Mouse (Mus musculus): ENCODE results near the gene Akr1c20. TPM values are rescaled to one million over a fixed set of nuclear protein-coding genes. Genes with fewer than 3 reads are reported as not detected.

Akr1c20 gene
- not detected in 2 replicates for polyA plus RNA-seq (2015; fragmentation: Nextera tagmentation; extraction: Ambion mirVana)

DNA sequence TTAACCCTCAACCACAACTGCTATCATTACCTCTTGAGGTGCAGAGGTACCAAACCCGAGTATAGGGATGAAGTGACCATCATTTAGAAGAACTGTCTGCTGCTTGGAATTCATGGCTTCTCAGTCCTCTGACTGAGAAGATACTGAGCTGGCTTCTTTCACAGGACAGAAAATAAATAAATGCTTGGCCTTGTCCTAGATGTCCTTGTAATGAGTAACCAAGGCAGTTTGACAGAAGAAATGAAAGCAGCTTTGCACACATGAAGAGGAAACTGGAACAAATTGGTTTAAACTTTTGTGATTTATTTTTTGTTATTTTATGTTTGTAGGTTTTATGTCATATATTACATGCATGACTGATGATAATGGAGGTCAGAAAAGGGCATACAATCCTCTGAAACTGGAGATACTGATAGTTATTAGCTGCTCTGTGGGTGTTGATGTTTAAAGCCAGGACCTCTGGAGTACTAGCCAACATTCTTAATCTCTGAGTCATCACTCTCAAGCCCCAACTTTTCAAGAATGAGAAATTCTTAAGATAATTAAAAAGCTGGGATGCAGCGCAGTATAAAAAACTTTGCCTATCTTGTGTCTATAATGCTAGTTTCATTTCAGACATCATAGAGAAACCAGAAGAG is at the start of gene Akr1c20:
TSS of gene Akr1c20 (minus strand) at position 145 of the 638 bp plus-strand sequence.
- no peaks in the 10 kb centered on the region for H3K4me1 ChIP-seq
- no peak within 1 kb of the TSS for H3K4me2 ChIP-seq
- no peak within 1 kb of the TSS for H3K9ac ChIP-seq
- no peaks in the 10 kb centered on the region for H3K9me3 ChIP-seq
- no peak for ATAC-seq (replicated peaks)
- no peak within 1 kb of the TSS for H3K4me3 ChIP-seq
- H3K27ac ChIP-seq: no peak within 1 kb of the TSS
- 77% methylated on average over 2 of the region's 2 CpGs for WGBS
- H3K27me3 ChIP-seq (replicated peaks): no peaks in the 10 kb centered on the region
- no peaks in the 10 kb centered on the region for H3K36me3 ChIP-seq (replicated peaks)

- Histone ChIP-seq H3K4me2 (no peak overlapping the region), H3K9me3 (no peaks in the 10 kb centered on the region), H3K9ac (no peak overlapping the region), H3K27me3 (replicated peaks) (no peaks in the 10 kb centered on the region), H3K36me3 (replicated peaks) (no peaks in the 10 kb centered on the region), H3K27ac (no peak overlapping the region), H3K4me3 (no peak overlapping the region), H3K4me1 (no peaks in the 10 kb centered on the region)
- 82% methylated on average over 2 of the region's 2 CpGs for whole genome bisulfite sequencing
- ATAC-seq (replicated peaks): no peak
Measured at GRCm38 (mm10) chr13:4565996-4566395, 42.9 kb upstream of the Akr1c20 start.

DNA sequence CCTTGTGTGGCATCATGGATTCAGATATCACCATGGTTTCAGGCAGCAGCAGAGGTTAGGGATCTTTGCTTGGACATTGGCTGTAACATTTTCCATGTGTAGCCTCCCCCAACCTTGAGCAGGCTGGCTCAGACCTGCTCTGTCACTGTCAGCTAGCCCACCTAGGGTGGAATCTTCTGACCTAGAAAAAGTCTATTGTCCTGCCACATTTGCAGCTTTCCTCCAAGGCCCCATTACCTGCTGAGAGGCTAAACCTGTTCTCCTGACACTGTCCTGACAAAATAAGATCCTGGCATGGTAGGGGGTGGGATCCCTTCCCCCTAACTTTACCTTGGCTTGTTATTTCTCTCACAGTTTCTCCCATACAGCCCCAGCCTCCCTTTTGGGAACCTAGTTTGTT is 37.4 kb upstream of the Akr1c20 start:
- no peak overlapping the region for H3K27ac ChIP-seq
- H3K4me2 ChIP-seq: no peak overlapping the region
- no peaks in the 10 kb centered on the region for H3K36me3 ChIP-seq (replicated peaks)
- no peaks in the 10 kb centered on the region for H3K9me3 ChIP-seq
- H3K4me1 ChIP-seq: no peaks in the 10 kb centered on the region
- no peak overlapping the region for H3K9ac ChIP-seq
- no peak overlapping the region for H3K4me3 ChIP-seq
- no peak for ATAC-seq (replicated peaks)
- H3K27me3 ChIP-seq (replicated peaks): no peaks in the 10 kb centered on the region

DNA sequence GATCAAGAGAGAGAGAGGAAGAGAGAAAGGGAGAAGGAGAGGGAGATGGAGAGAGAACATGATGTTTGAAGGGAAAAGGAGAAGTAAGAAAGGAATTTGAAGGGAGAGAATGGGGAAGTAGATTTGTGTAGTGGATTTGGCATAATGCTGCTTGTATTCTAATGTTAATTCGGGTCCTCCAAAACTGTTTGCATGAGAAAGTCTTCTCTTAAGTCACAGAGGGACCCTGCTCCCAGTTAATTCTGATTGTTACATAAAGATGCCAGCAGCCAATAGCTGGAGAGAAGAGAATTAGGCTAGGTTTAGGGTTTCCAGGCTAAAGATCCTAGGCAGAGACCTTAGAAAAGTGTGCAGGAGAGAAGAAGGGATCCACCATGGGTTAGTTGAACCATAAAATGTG is 36.0 kb upstream of the Akr1c20 start:
- H3K9ac ChIP-seq: no peak overlapping the region
- H3K4me3 ChIP-seq: no peak overlapping the region
- no peaks in the 10 kb centered on the region for H3K36me3 ChIP-seq (replicated peaks)
- H3K27ac ChIP-seq: no peak overlapping the region
- no peaks in the 10 kb centered on the region for H3K4me1 ChIP-seq
- no peaks in the 10 kb centered on the region for H3K27me3 ChIP-seq (replicated peaks)
- H3K4me2 ChIP-seq: no peak overlapping the region
- no peaks in the 10 kb centered on the region for H3K9me3 ChIP-seq
- no peak for ATAC-seq (replicated peaks)
- 58% methylated on average over 1 of the region's 1 CpGs for WGBS

DNA sequence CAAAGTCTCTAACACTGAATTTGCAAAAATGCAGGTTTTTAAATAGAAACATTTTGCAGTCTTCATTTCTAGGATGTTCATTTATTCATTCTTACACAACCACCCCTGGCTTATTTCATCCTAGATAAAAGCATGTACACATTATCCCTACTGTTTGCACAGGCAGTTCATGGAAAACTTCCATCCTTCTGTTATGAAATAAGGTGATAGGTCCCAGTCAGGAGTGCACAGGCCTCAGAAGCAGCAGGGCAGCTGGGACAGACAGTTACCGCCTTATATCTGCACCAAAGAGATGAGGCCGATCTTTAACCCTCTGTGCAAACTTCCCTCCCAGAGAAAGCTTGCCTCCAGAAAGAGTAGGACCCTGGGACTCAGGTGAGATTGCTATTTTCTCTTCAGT is 8.3 kb downstream of the Akr1c20 start:
- H3K9me3 ChIP-seq: no peaks in the 10 kb centered on the region
- WGBS: 92% methylated on average over 2 of the region's 2 CpGs
- no peak overlapping the region for H3K9ac ChIP-seq
- no peak for ATAC-seq (replicated peaks)
- H3K4me1 ChIP-seq: no peaks in the 10 kb centered on the region
- no peak overlapping the region for H3K27ac ChIP-seq
- no peak overlapping the region for H3K4me2 ChIP-seq
- no peak overlapping the region for H3K4me3 ChIP-seq
- H3K27me3 ChIP-seq (replicated peaks): no peaks in the 10 kb centered on the region
- H3K36me3 ChIP-seq (replicated peaks): no peaks in the 10 kb centered on the region

DNA sequence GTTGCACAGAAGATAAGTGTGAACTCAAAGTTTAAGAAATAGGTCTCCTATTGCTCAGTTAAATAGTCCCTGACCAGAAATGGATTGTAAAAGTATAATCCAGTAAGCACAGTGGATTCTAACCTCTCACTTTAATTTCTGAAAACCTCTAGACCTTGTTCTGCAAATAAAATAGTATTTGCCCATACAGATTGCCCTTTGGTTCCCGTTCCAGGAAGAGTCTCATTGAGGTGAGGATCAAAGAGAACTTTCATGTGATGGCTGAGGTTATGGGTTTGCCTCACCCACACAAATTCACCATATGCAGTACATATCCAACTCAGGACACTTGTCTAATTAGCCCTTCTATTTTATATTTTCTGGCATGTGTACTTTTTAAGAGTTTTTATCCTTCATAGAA is 55.2 kb downstream of the Akr1c20 start:
- 88% methylated on average over 1 of the region's 1 CpGs for WGBS
- no peaks in the 10 kb centered on the region for H3K9me3 ChIP-seq
- no peaks in the 10 kb centered on the region for H3K4me1 ChIP-seq
- ATAC-seq (replicated peaks): no peak
- H3K27me3 ChIP-seq (replicated peaks): no peaks in the 10 kb centered on the region
- no peak overlapping the region for H3K9ac ChIP-seq
- no peak overlapping the region for H3K4me2 ChIP-seq
- no peaks in the 10 kb centered on the region for H3K36me3 ChIP-seq (replicated peaks)
- H3K4me3 ChIP-seq: no peak overlapping the region
- H3K27ac ChIP-seq: no peak overlapping the region

- Histone ChIP-seq H3K4me2 (no peak overlapping the region), H3K27me3 (replicated peaks) (no peaks in the 10 kb centered on the region), H3K4me1 (no peaks in the 10 kb centered on the region), H3K9me3 (no peaks in the 10 kb centered on the region), H3K36me3 (replicated peaks) (no peaks in the 10 kb centered on the region), H3K27ac (no peak overlapping the region), H3K4me3 (no peak overlapping the region), H3K9ac (no peak overlapping the region)
- no peak for ATAC-seq (replicated peaks)
- WGBS: 94% methylated on average over 2 of the region's 2 CpGs
Measured at GRCm38 (mm10) chr13:4465641-4466040, 57.5 kb downstream of the Akr1c20 start.

Other genes with a start within 250 kb of the Akr1c20 start
- gene Akr1c12, start 243.9 kb downstream of the Akr1c20 start, polyA plus RNA-seq (2015; fragmentation: Nextera tagmentation; extraction: Ambion mirVana): 0.15 TPM in 1 of 2 replicates, not detected in the other
- not detected in 2 replicates for gene Akr1c6, start 89.0 kb downstream of the Akr1c20 start, polyA plus RNA-seq (2015; fragmentation: Nextera tagmentation; extraction: Ambion mirVana)
- not detected in 2 replicates for gene Akr1c21, start 50.7 kb upstream of the Akr1c20 start, polyA plus RNA-seq (2015; fragmentation: Nextera tagmentation; extraction: Ambion mirVana)
- 40.1 and 41.1 TPM in 2 replicates for gene Akr1e1, start 85.8 kb upstream of the Akr1c20 start, polyA plus RNA-seq (2015; fragmentation: Nextera tagmentation; extraction: Ambion mirVana)